Mouse (Mus musculus) heart, postnatal 4 days (tissue): ENCODE data around the gene Myh7b. TPM values are rescaled to one million over a fixed set of nuclear protein-coding genes. Genes with fewer than 3 reads are reported as not detected.
"Not testable (repeated sequence)": the region's sequence is repeated elsewhere in the genome, so short reads cannot be mapped to it uniquely, and the experiment has no call there.

ENCODE experiments used
- DNase-seq: peaks from one replicate; pipeline ENCODE4 v3.0.0; 2021
- total RNA-seq, 2 experiments: library from RNA; stranded (reverse); gene quantifications; 2 replicates each; pipeline ENCODE4 v1.2.3; 2021

Myh7b gene
- total RNA-seq, 2 experiments from 2014 or later = 60.5 to 63.8 TPM

DNA sequence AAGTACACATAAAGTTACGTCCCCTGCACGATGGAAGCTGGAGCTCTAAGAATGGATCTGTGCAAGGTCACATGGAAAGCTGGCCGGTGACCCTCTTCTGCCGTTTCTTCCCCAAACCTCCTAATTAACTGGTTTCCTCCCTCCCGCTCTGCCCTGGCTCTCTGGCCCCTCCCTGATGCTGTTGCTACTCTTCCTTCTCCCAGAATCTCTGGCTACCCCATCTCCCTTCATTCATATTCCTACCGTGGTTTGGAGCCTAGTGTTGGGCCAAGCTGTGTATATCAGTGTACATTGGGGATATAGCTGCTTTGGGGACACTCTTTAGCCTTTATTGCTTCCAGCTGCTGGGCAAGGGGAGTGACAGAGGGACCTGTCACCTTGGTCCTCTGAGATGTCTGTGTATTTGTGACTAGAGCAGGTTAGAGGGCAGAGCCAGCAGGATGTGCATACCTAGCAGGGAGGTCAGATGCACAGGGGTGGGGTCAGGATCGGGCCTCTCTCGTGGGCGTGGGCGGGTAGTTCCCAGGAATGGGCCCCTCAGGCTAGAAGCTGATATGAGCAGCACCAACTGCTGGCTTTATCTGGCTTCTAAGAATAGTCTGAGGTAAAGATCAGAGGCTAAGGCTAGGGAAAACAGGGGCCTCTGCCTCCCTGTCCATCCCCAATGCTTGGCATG is 6.3 kb upstream of the Myh7b start:
- no peak for DNase-seq

DNA sequence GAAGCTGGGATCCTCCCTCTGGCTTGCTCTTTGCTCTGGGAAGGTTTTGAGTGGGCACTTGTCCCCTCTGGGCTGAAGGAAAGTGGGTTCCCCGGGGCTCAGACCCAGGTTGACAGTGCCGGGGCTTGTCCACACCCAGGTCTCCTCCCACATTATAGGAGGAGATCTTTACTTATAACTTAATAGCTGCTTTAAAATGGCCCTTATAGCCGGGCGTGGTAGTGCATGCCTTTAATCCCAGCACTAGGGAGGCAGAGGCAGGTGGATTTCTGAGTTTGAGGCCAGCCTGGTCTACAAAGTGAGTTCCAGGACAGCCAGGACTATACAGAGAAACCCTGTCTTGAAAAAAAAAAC is 5.8 kb upstream of the Myh7b start:
- DNase-seq = not testable (repeated sequence)

- peak; percentile 77 for DNase-seq
Observed at GRCm38 (mm10) chr2:155606360-155606759, 4.7 kb upstream of the Myh7b start.

DNA sequence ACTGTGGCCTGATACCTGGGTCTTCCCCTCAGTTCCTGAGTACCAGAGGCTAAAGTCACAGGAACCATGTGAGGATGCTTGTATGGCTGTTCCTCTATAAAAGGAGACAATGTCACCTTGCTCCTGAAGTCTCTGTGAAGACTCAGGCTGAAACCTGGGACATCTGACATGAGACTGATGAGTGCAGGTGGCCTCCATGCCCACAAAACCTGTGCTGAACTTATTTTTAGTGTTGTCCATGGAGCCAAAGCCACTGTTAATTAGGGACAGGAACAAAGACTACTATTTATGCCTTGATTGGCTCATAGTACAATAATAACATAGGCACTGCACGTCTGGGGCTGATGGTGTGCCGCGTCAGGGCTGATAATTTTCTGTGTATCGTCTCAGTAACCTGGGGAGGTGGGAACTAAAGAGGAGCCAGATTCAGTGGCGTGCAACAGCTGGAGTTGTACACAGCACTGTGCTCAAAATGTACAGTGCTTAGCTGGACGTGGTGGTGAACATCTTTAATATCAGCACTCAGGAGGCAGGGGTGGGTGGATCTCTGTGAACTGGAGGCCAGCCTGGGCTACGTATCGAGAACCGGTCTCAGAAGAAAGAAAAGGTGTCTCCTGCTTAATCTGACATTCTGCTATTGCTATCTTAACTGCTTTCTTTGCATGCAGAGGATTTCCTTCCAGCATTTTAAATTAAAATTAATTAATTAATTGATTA is 980 bp downstream of the Myh7b start:
- DNase-seq = no peak

DNA sequence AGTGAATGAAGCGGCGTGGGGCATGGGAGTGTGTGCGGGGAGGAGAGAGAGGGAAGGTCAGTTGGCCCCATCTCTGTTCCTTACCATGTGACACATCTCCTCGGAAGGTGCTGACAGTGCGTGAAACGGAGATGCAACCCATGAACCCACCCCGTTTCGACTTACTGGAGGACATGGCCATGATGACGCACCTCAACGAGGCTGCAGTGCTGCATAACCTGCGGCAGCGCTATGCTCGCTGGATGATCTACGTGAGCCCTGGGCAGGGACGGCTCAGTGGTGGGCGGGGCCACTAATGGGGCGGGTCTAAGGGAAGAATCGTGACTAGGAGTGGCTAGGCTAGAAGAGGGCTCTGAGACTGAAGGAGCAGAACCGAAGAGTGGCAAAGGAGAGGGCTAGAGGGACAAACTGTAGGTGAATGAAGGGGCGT is 2.3 kb downstream of the Myh7b start:
- peak; percentile 80 for DNase-seq

GRCm38 (mm10) chr2:155613953-155614352 is 2.9 kb downstream of the Myh7b start:
- no peak for DNase-seq

DNA sequence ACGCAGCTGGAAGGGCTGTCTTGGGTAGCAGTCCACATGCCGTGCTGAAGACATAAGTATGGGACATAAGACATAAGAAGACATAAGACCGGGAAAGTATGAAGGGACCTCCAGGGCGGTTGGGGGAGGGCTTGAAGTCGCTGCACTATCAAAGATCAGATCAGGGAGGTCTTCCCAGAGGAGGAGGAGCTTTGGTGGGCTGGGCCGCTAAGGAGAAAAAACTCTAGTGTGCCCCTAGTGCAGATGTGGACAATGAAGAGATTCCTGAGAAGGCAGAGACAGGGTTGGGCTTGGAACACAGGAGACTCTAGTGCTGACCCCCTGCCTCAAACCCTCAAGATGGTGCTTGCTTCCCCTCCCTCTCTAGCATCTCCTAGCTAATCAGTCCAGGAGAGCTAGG is 6.0 kb downstream of the Myh7b start:
- DNase-seq = no peak

DNA sequence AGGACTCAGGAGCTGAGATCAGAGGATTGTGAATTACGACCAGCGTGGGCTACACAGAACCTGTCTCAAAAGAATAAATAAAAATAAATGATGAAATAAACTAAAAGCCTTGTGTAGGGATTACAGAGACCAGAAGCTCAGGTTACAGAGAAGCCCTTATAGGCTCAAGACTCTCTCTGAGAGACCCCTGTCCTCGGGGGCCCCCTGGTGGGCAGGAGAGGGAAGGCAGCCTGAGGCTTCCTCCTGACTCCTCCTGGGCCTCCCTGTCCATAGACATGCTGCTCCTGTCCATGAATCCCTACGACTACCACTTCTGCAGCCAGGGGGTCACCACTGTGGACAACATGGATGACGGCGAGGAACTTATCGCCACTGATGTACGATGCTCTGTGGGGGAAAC is 8.8 kb downstream of the Myh7b start:
- DNase-seq = peak; percentile 95

- no peak for DNase-seq
Observed at GRCm38 (mm10) chr2:155622606-155623005, 11.6 kb downstream of the Myh7b start.

- DNase-seq = no peak
Observed at GRCm38 (mm10) chr2:155623996-155624395, 13.0 kb downstream of the Myh7b start.

DNA sequence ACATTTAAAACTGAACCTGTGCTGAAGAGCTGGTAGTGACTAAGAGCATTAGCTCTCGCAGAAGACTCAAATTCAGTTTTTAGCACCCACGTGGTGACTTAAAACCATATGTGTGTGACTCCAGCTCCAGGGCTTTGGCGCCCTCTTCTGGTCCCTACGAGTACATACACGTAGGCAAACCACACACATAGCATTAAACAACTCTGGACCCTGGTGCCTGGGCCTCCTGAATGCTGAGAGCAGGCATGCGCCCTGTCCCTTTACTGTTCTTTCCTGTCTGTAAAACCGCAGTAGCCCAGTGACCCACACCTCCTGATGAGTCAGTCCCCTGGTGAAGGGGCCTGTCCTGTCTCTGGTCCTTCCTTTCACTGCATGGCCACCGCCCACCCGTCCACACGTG is 13.7 kb downstream of the Myh7b start:
- DNase-seq = peak; percentile 51

DNA sequence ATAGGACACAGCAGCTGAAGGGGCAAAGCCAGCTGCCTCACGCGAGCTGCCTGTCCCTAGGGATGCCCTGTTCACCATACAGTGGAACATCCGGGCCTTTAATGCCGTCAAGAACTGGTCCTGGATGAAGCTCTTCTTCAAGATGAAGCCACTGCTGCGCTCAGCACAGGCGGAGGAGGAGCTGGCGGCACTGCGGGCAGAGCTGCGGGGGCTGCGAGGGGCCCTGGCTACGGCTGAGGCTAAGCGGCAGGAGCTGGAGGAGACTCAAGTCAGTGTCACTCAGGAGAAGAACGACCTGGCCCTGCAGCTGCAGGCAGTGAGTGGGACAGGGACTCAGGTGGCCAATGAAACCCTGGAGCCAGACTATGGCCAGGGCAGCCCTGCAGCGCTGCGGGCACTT is 15.3 kb downstream of the Myh7b start:
- DNase-seq = no peak

DNA sequence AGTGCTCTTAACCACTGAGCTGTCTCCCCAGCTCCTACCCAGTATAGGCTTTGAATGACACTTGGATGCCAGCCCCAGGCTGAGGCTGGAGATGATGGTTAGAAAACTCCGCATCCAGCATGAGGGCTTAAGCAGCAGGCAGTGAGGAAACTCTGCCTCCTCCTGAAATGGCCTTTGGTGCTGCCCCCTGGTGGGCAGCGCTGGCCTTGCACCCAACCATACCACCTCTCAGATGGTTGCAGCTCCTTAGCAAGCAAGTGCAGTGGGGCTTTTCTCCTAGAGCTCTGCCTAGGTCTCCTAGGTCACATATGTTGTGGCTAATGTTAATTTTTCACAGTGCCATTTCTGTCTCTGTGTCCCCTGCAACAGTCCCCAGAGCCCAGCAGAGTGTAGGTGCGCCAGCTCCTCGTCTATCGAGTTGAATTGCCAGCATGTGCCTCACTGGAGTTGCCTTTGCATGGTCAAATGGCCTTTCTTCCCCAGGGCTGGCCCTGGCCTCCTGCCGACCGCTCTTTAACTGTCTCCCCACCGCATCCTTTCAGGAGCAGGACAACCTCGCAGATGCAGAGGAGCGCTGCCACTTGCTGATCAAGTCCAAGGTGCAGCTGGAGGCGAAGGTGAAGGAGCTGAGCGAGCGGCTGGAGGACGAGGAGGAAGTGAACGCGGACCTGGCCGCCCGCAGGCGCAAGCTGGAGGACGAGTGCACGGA is 16.2 kb downstream of the Myh7b start:
- DNase-seq = peak; percentile 86

GRCm38 (mm10) chr2:155628112-155628511 is 17.1 kb downstream of the Myh7b start:
- no peak for DNase-seq

DNA sequence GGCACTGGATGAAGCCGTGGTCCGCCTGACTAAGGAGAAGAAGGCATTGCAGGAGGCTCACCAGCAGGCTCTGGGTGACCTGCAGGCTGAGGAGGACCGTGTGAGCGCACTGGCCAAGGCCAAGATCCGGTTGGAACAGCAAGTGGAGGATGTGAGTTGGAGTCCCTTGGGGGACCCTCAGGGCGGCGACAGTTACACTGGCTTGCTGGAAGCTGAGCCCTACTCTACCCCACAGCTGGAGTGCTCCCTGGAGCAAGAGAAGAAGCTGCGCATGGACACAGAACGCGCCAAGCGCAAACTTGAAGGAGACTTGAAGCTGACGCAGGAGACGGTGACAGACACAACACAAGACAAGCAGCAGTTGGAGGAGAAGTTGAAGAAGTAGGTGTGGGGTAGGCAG is 17.5 kb downstream of the Myh7b start:
- no peak for DNase-seq

DNA sequence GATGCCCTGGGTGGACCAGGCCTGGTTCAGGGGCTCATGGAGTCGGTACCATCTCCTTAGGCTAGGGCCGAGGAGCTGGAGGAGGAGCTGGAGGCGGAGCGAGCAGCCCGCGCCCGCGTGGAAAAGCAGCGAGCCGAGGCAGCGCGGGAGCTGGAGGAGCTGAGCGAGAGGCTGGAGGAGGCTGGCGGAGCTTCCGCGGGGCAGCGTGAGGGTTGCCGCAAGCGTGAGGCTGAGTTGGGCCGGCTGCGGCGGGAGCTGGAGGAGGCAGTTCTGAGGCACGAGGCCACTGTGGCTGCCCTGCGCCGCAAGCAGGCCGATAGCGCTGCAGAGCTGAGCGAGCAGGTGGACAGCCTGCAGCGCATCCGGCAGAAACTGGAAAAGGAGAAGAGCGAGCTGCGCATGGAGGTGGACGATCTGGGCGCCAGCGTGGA is 18.2 kb downstream of the Myh7b start:
- DNase-seq = peak; percentile 43

- DNase-seq = no peak
Observed at GRCm38 (mm10) chr2:155630153-155630552, 19.1 kb downstream of the Myh7b start.

DNA sequence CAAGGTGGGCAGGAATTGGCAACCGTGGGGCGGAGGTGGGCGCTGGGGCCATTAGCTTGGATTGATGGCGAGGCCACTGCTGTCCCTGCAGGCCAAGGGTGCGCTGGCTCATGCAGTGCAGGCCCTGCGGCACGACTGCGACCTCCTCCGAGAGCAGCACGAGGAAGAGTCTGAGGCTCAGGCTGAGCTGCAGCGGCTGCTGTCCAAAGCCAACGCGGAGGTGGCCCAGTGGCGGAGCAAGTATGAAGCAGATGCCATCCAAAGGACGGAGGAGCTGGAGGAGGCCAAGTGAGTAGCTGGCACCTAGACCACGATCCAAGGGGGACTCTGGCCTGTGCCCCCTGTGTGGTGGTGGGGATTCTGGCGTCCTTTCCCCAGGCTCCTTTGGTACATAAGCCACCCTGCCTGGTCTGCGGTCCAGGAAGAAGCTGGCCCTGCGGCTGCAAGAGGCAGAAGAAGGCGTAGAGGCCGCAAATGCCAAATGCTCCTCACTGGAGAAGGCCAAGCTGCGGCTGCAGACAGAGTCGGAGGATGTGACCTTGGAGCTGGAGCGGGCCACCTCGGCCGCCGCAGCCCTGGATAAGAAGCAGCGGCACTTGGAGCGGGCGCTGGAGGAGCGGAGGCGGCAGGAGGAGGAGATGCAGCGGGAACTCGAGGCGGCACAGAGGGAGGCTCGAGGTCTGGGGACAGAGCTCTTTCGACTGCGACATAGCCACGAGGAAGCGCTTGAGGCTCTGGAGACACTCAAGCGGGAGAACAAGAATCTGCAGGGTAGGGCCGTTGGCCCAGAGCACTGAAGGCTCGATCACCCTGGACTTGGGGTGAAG is 19.8 kb downstream of the Myh7b start:
- DNase-seq = peak; percentile 38

GRCm38 (mm10) chr2:155632138-155632936 is 21.3 kb downstream of the Myh7b start:
- no peak for DNase-seq

DNA sequence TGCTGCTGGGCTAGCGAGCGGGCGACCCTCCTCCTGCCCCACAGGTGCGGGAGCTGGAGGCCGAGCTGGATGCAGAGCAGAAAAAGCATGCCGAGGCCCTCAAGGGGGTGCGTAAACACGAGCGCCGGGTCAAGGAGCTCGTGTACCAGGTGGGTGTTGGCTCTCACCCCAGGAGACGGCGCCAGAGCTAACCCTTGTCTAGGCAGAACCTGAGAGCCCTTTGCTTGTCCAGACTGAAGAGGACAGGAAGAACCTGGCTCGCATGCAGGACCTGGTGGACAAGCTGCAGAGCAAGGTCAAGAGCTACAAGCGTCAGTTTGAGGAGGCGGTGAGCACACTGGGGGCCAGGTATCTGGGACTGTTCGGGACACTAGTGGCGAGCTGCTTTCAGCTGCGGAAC is 22.1 kb downstream of the Myh7b start:
- no peak for DNase-seq

- DNase-seq = no peak
Observed at GRCm38 (mm10) chr2:155633731-155634130, 22.7 kb downstream of the Myh7b start.

DNA sequence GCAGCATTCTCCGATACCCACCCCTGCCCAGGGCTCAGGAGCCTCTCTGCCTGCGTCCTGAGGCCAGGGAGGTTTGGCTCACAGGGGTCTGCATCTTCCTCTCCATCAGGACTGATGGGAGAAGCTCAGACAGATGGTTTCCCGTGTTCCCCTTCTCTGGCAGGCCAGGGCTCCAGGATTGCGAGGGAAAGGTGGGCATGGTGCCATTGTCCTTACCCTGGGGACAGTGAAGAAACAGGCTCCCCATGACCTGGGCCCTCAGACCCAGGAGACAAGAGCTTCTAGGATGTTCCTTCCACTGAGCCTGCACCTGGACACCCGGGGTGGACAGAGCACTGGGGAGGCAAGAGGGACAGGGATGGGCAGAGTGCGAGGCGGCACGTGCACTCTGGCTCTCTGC is 23.6 kb downstream of the Myh7b start:
- DNase-seq = no peak
